Mouse (Mus musculus) CD4-positive naive resting alpha-beta T cell, adult 57 days (primary cell): Measurements from ENCODE around the gene Mfsd6l. TPM values are rescaled to one million over a fixed set of nuclear protein-coding genes. Genes with fewer than 3 reads are reported as not detected.

ENCODE experiments used
- total RNA-seq: library from RNA; stranded (reverse); gene quantifications from one replicate; pipeline ENCODE4 v1.2.4, GENCODE M21; 2023

Mfsd6l gene
- not detected for total RNA-seq

GRCm38 (mm10) chr11:68555918-68556584 lies at the start of gene Mfsd6l:
Gene Mfsd6l (plus strand): TSS chr11:68556186.

GRCm38 (mm10) chr11:68586721-68587120 lies 30.7 kb downstream of the Mfsd6l start, which contains the start of gene Ccdc42:
Gene Ccdc42 (plus strand): TSS chr11:68587021.

Other genes with a start within 250 kb of the Mfsd6l start
- 0.41 TPM for gene Ntn1, start 155.4 kb upstream of the Mfsd6l start, total RNA-seq
- gene Pik3r5, start 124.1 kb upstream of the Mfsd6l start, total RNA-seq, result 273 TPM
- 0.47 TPM for gene Pik3r6, start 53.2 kb upstream of the Mfsd6l start, total RNA-seq
- gene Ccdc42, start 30.8 kb downstream of the Mfsd6l start, total RNA-seq, result not detected
- 2.2 TPM for gene Myh10, start 135.4 kb downstream of the Mfsd6l start, total RNA-seq